Comparison of ENCODE assay signal across 9 mouse cellular contexts in genomic region chr1:87174006-87174955, GRCm38 (mm10). TPM values are rescaled to one million over a fixed set of nuclear protein-coding genes. Genes with fewer than 3 reads are reported as not detected.
DNase-seq lines count a peak whose midpoint lies in the region; ATAC-seq and TF ChIP-seq lines count a peak whose summit lies in the region.
"Had no signal": no experiment of that assay in that cellular context is flagged by ENCODE, and none has a peak within 500 bp of the region (broad histone marks: within the 10 kb centered on the region; RNA-seq: fewer than 3 reads in every experiment).

No protein-coding gene starts in this region.

- H3K9ac ChIP-seq in embryonic facial prominence, embryonic 12.5 days, result no peak overlapping the region
- no peak overlapping the region for H3K9ac ChIP-seq in heart, embryonic 12.5 days
- H3K9ac ChIP-seq in liver, postnatal 0 days (replicated peaks), result no peak overlapping the region

- ATAC-seq in embryonic facial prominence, embryonic 12.5 days (ENCODE audit: insufficient number of reproducible peaks, insufficient read depth, low FRiP score, low TSS enrichment), result peak; percentile 57; the same call in 1 of the 2 replicates
- ATAC-seq in heart, embryonic 12.5 days (ENCODE audit: insufficient number of reproducible peaks, low FRiP score), result peak; percentile 36; the same call in 1 of the 2 replicates
- ATAC-seq in liver, postnatal 0 days, result peak; percentile 83
- ATAC-seq in erythroid progenitor cell, adult 5-6 weeks (replicated peaks; ENCODE audit: low FRiP score, poor library complexity, severe bottlenecking), result no peak

- peak overlapping the region; percentile 19; the same call in 1 of the 2 replicates for H3K4me2 ChIP-seq in embryonic facial prominence, embryonic 12.5 days (replicated peaks)
- H3K4me2 ChIP-seq in heart, embryonic 12.5 days, result peak overlapping the region; percentile 36; the same call in 1 of the 2 replicates
- H3K4me2 ChIP-seq in liver, postnatal 0 days (ENCODE audit: low read depth, low read length), result peak overlapping the region; percentile 50

- H3K27ac ChIP-seq in embryonic facial prominence, embryonic 12.5 days, result no peak overlapping the region
- H3K27ac ChIP-seq in heart, embryonic 12.5 days (ENCODE audit: poor library complexity, severe bottlenecking), result no peak overlapping the region
- no peak overlapping the region for H3K27ac ChIP-seq in liver, postnatal 0 days (ENCODE audit: low read depth)

- no peaks in the 10 kb centered on the region for H3K9me3 ChIP-seq in embryonic facial prominence, embryonic 12.5 days
- H3K9me3 ChIP-seq in heart, embryonic 12.5 days (replicated peaks), result no peaks in the 10 kb centered on the region
- no peaks in the 10 kb centered on the region for H3K9me3 ChIP-seq in liver, postnatal 0 days (ENCODE audit: low read length)

- TF ChIP-seq CTCF in liver, postnatal 0 days (IDR thresholded peaks at IDR 0.05; ENCODE audit: low read depth), result peak; percentile 73

- peak; percentile 83 for DNase-seq in ES-CJ7 (ENCODE audit: low read depth, low spot score)
- peak; percentile 72 for DNase-seq in adrenal gland, postnatal 25 days
- peak; percentile 79 for DNase-seq in kidney, postnatal 14 days
- peak; percentile 74 for DNase-seq in liver, postnatal 0 days
- DNase-seq in retina, embryonic 14.5 days (ENCODE audit: low spot score), result peak; percentile 91

- 24% methylated on average over 27 of the region's 28 CpGs for WGBS in embryonic facial prominence, embryonic 12.5 days
- 24% methylated on average over 28 of the region's 28 CpGs for WGBS in heart, embryonic 12.5 days
- WGBS in liver, postnatal 0 days (ENCODE audit: insufficient replicate concordance), result 24% methylated on average over 28 of the region's 28 CpGs

- no peak for TF ChIP-seq EP300 in liver, postnatal 0 days (IDR thresholded peaks at IDR 0.05; ENCODE audit: low read depth)

- peaks cover 53% of the 10 kb centered on the region for H3K27me3 ChIP-seq in embryonic facial prominence, embryonic 12.5 days
- H3K27me3 ChIP-seq in heart, embryonic 12.5 days (replicated peaks), result peaks cover 61% of the 10 kb centered on the region
- H3K27me3 ChIP-seq in liver, postnatal 0 days (ENCODE audit: insufficient read depth, low read length), result peaks cover 23% of the 10 kb centered on the region

- peaks cover 21% of the 10 kb centered on the region for H3K4me1 ChIP-seq in embryonic facial prominence, embryonic 12.5 days
- peaks cover 18% of the 10 kb centered on the region for H3K4me1 ChIP-seq in heart, embryonic 12.5 days (replicated peaks)
- H3K4me1 ChIP-seq in liver, postnatal 0 days (ENCODE audit: insufficient read depth), result no peaks in the 10 kb centered on the region

- H3K36me3 ChIP-seq in embryonic facial prominence, embryonic 12.5 days, result no peaks in the 10 kb centered on the region
- no peaks in the 10 kb centered on the region for H3K36me3 ChIP-seq in heart, embryonic 12.5 days
- H3K36me3 ChIP-seq in liver, postnatal 0 days (replicated peaks; ENCODE audit: insufficient read depth, low read length), result no peaks in the 10 kb centered on the region

- no peak overlapping the region for H3K4me3 ChIP-seq in embryonic facial prominence, embryonic 12.5 days
- no peak overlapping the region for H3K4me3 ChIP-seq in heart, embryonic 12.5 days
- H3K4me3 ChIP-seq in liver, postnatal 0 days (ENCODE audit: low read depth, low read length), result no peak overlapping the region

RNA-seq across cellular contexts. Expression of gene Prss56, which starts 8.8 kb away (rescaled TPM):
- not detected in 2 replicates for total RNA-seq in adrenal gland, postnatal 25 days (2021)
- 1.1 and 2.6 TPM in 2 replicates for polyA plus RNA-seq in embryonic facial prominence, embryonic 12.5 days (2016; fragmentation: Nextera tagmentation; extraction: Ambion mirVana)
- not detected in 2 replicates for polyA plus RNA-seq in heart, embryonic 12.5 days (2016; fragmentation: Nextera tagmentation; extraction: Ambion mirVana)
- polyA plus RNA-seq in liver, postnatal 0 days (2015; fragmentation: Nextera tagmentation; extraction: Ambion mirVana), result not detected in 2 replicates
- total RNA-seq in erythroid progenitor cell, adult 5-6 weeks (2015; ENCODE audit: low replicate concordance), result not detected in 2 replicates
- total RNA-seq in erythroid progenitor cell, adult 5-6 weeks (2017; ENCODE audit: low replicate concordance), result not detected in 2 replicates
- total RNA-seq: hematopoietic stem cell, adult 5-6 weeks had no signal

RNA-seq across cellular contexts. Expression of gene Chrnd, which starts 16.1 kb away (rescaled TPM):
- not detected in 2 replicates for total RNA-seq in adrenal gland, postnatal 25 days (2021)
- 1.2 and 1.6 TPM in 2 replicates for polyA plus RNA-seq in embryonic facial prominence, embryonic 12.5 days (2016; fragmentation: Nextera tagmentation; extraction: Ambion mirVana)
- 0.08 TPM in 1 of 2 replicates, not detected in the other for polyA plus RNA-seq in heart, embryonic 12.5 days (2016; fragmentation: Nextera tagmentation; extraction: Ambion mirVana)
- polyA plus RNA-seq in liver, postnatal 0 days (2015; fragmentation: Nextera tagmentation; extraction: Ambion mirVana), result 0.04 TPM in 1 of 2 replicates, not detected in the other
- not detected in 2 replicates for total RNA-seq in erythroid progenitor cell, adult 5-6 weeks (2015; ENCODE audit: low replicate concordance)
- not detected in 2 replicates for total RNA-seq in erythroid progenitor cell, adult 5-6 weeks (2017; ENCODE audit: low replicate concordance)
- total RNA-seq: hematopoietic stem cell, adult 5-6 weeks had no signal

RNA-seq across cellular contexts. Expression of gene Ecel1, which starts 18.0 kb away (rescaled TPM):
- 0.67 and 0.73 TPM in 2 replicates for total RNA-seq in adrenal gland, postnatal 25 days (2021)
- 1.9 and 2.3 TPM in 2 replicates for polyA plus RNA-seq in embryonic facial prominence, embryonic 12.5 days (2016; fragmentation: Nextera tagmentation; extraction: Ambion mirVana)
- polyA plus RNA-seq in heart, embryonic 12.5 days (2016; fragmentation: Nextera tagmentation; extraction: Ambion mirVana), result 0.22 and 0.50 TPM in 2 replicates
- polyA plus RNA-seq in liver, postnatal 0 days (2015; fragmentation: Nextera tagmentation; extraction: Ambion mirVana), result 0.16 and 0.32 TPM in 2 replicates
- not detected in 2 replicates for total RNA-seq in erythroid progenitor cell, adult 5-6 weeks (2015; ENCODE audit: low replicate concordance)
- not detected in 2 replicates for total RNA-seq in erythroid progenitor cell, adult 5-6 weeks (2017; ENCODE audit: low replicate concordance)
- total RNA-seq: hematopoietic stem cell, adult 5-6 weeks had no signal

RNA-seq across cellular contexts. Expression of gene Chrng, which starts 30.2 kb away (rescaled TPM):
- total RNA-seq in adrenal gland, postnatal 25 days (2021), result not detected in 2 replicates
- 6.0 and 9.8 TPM in 2 replicates for polyA plus RNA-seq in embryonic facial prominence, embryonic 12.5 days (2016; fragmentation: Nextera tagmentation; extraction: Ambion mirVana)
- 0.73 and 1.8 TPM in 2 replicates for polyA plus RNA-seq in heart, embryonic 12.5 days (2016; fragmentation: Nextera tagmentation; extraction: Ambion mirVana)
- 0.19 TPM in 1 of 2 replicates, not detected in the other for polyA plus RNA-seq in liver, postnatal 0 days (2015; fragmentation: Nextera tagmentation; extraction: Ambion mirVana)
- not detected in 2 replicates for total RNA-seq in erythroid progenitor cell, adult 5-6 weeks (2015; ENCODE audit: low replicate concordance)
- total RNA-seq in erythroid progenitor cell, adult 5-6 weeks (2017; ENCODE audit: low replicate concordance), result not detected in 2 replicates
- total RNA-seq: hematopoietic stem cell, adult 5-6 weeks had no signal

RNA-seq across cellular contexts. Expression of gene Eif4e2, which starts 39.4 kb away (rescaled TPM):
- total RNA-seq in adrenal gland, postnatal 25 days (2021), result 89.9 and 96.0 TPM in 2 replicates
- 179 and 182 TPM in 2 replicates for polyA plus RNA-seq in embryonic facial prominence, embryonic 12.5 days (2016; fragmentation: Nextera tagmentation; extraction: Ambion mirVana)
- 141 and 145 TPM in 2 replicates for polyA plus RNA-seq in heart, embryonic 12.5 days (2016; fragmentation: Nextera tagmentation; extraction: Ambion mirVana)
- 84.7 and 91.7 TPM in 2 replicates for polyA plus RNA-seq in liver, postnatal 0 days (2015; fragmentation: Nextera tagmentation; extraction: Ambion mirVana)
- total RNA-seq in erythroid progenitor cell, adult 5-6 weeks (2015; ENCODE audit: low replicate concordance), result 37.8 and 49.9 TPM in 2 replicates
- total RNA-seq in erythroid progenitor cell, adult 5-6 weeks (2017; ENCODE audit: low replicate concordance), result 22.8 and 29.3 TPM in 2 replicates
